Mouse (Mus musculus): ENCODE results near the gene Pard3. TPM values are rescaled to one million over a fixed set of nuclear protein-coding genes. Genes with fewer than 3 reads are reported as not detected.

Gene Pard3
- total and polyA plus RNA-seq, 3 experiments = 0.51 to 1.3 (median 0.94) TPM

GRCm38 (mm10) chr8:127257086-127257485 lies 193.4 kb downstream of the Pard3 start:
- in situ Hi-C loops (cut with MboI; ENCODE audit: low pct_ligation_motif_present, low pct_unique_long_range_greater_than_20kb, low sequenced_read_pairs) = no loop called here

DNA sequence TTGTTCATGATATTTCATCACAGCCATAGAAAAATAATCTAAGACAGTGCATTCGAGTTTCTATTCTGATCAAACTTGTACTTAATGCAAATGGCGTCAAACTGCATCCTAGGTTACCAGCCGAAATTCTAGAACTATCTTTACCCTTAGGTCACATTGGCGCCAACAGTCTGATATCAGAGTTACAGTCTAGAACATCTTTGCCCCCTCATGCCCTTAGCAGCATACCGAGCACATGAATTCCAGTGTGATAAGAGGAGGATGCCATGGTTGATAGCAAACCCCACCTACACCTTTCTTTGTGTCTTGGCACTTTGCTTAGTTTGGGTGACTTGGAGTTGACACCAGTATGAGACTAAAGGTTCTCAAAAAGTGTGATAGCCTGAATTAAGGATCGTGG lies 197.4 kb downstream of the Pard3 start:
- in situ Hi-C loops (cut with MboI; ENCODE audit: low pct_ligation_motif_present, low pct_unique_long_range_greater_than_20kb, low sequenced_read_pairs) (no loop called here), dilution Hi-C loops (cut with MboI; ENCODE audit: extremely low pct_ligation_motif_present, extremely low pct_unique_long_range_greater_than_20kb, low sequenced_read_pairs) (no loop called here)
- no peaks in the 10 kb centered on the region for H3K4me1 ChIP-seq (ENCODE audit: control insufficient read depth in 1 of 2, insufficient read depth in 2 of 2)
- no peak for TF ChIP-seq MAFK (IDR thresholded peaks at IDR 0.05; ENCODE audit: insufficient replicate concordance, low read length)
- TF ChIP-seq ZC3H11A (IDR thresholded peaks at IDR 0.05; ENCODE audit: low read depth, low read length) = no peak
- TF ChIP-seq MEF2A (IDR thresholded peaks at IDR 0.05; ENCODE audit: borderline replicate concordance, low read depth, low read length) = no peak
- no peak for TF ChIP-seq NELFE (IDR thresholded peaks at IDR 0.05; ENCODE audit: low read depth, low read length)
- no peak for TF ChIP-seq KAT2A (IDR thresholded peaks at IDR 0.05; ENCODE audit: insufficient replicate concordance, low read length)
- TF ChIP-seq ZMIZ1 (IDR thresholded peaks at IDR 0.05; ENCODE audit: low read depth, low read length) = no peak
- TF ChIP-seq JUN (IDR thresholded peaks at IDR 0.05; ENCODE audit: insufficient read depth, low read depth, low read length) = no peak
- TF ChIP-seq ZKSCAN1 (IDR thresholded peaks at IDR 0.05; ENCODE audit: borderline replicate concordance, low read depth, low read length) = no peak
- TF ChIP-seq TCF12 (IDR thresholded peaks at IDR 0.05; ENCODE audit: low read depth, low read length) = no peak
- H3K9me3 ChIP-seq (replicated peaks; ENCODE audit: low read length) = no peaks in the 10 kb centered on the region
- H3K36me3 ChIP-seq (replicated peaks in 1 of 2; ENCODE audit: control insufficient read depth in 1 of 2, insufficient read depth in 1 of 2, low read length in 1 of 2) = no peaks in the 10 kb centered on the region
- H3K4me3 ChIP-seq (replicated peaks in 1 of 3; ENCODE audit: low read depth in 2 of 3, low read length in 2 of 3, poor library complexity in 1 of 3) = no peak overlapping the region
- H3K9ac ChIP-seq (ENCODE audit: insufficient read depth, low read depth) = no peak overlapping the region
- H3K4me2 ChIP-seq (ENCODE audit: insufficient read depth, low read depth, poor library complexity, severe bottlenecking) = no peak overlapping the region
- H3K27ac ChIP-seq (ENCODE audit: insufficient read depth, low read depth) = no peak overlapping the region
- H3K79me2 ChIP-seq (replicated peaks; ENCODE audit: control insufficient read depth, extremely low read depth, insufficient read depth, poor library complexity, severe bottlenecking) = no peaks in the 10 kb centered on the region
- no peaks in the 10 kb centered on the region for H3K27me3 ChIP-seq (replicated peaks)
- DNase-seq (ENCODE audit: extremely low read depth) = no peak

More at GRCm38 (mm10) chr8:127257086-127257485, 193.4 kb downstream of the Pard3 start:
- H3K27me3 ChIP-seq (replicated peaks) = no peaks in the 10 kb centered on the region
- TF ChIP-seq ELF1 (IDR thresholded peaks at IDR 0.05; ENCODE audit: low read depth, low read length) = no peak
- TF ChIP-seq CTCF (conservative IDR thresholded peaks at IDR 0.05 in 1 of 2, IDR thresholded peaks at IDR 0.05 in 1 of 2; ENCODE audit: low read depth in 2 of 2, low read length in 2 of 2) = no peak
- TF ChIP-seq RAD21 (IDR thresholded peaks at IDR 0.05; ENCODE audit: low read depth, low read length) = no peak
- TF ChIP-seq EP300 (IDR thresholded peaks at IDR 0.05; ENCODE audit: low read length) = no peak
- no peak for TF ChIP-seq NRF1 (IDR thresholded peaks at IDR 0.05; ENCODE audit: low read depth, low read length)
- no peak for TF ChIP-seq USF2 (conservative IDR thresholded peaks at IDR 0.05; ENCODE audit: low read depth, low read length)
- TF ChIP-seq MAFK (IDR thresholded peaks at IDR 0.05; ENCODE audit: insufficient replicate concordance, low read length) = no peak
- TF ChIP-seq BHLHE40 (IDR thresholded peaks at IDR 0.05; ENCODE audit: low read depth, low read length) = no peak
- TF ChIP-seq POLR2A (IDR thresholded peaks at IDR 0.05; ENCODE audit: low read depth, low read length) = no peak
- TF ChIP-seq ZC3H11A (IDR thresholded peaks at IDR 0.05; ENCODE audit: low read depth, low read length) = no peak
- no peak for TF ChIP-seq CHD2 (IDR thresholded peaks at IDR 0.05; ENCODE audit: low read length)
- TF ChIP-seq USF1 (IDR thresholded peaks at IDR 0.05; ENCODE audit: low read depth, low read length) = no peak
- no peak for TF ChIP-seq E2F4 (IDR thresholded peaks at IDR 0.05; ENCODE audit: insufficient replicate concordance, low read depth, low read length)
- no peak for TF ChIP-seq CHD1 (IDR thresholded peaks at IDR 0.05; ENCODE audit: low read depth, low read length)
- no peak for TF ChIP-seq POLR2AphosphoS2 (IDR thresholded peaks at IDR 0.05; ENCODE audit: low read depth, low read length)
- no peak for TF ChIP-seq MAZ (IDR thresholded peaks at IDR 0.05; ENCODE audit: low read depth, low read length)
- no peak for TF ChIP-seq IRF4 (IDR thresholded peaks at IDR 0.05; ENCODE audit: low read depth, low read length)
- no peak for TF ChIP-seq JUND (conservative IDR thresholded peaks at IDR 0.05; ENCODE audit: low read depth, low read length)
- TF ChIP-seq KAT2A (IDR thresholded peaks at IDR 0.05; ENCODE audit: insufficient replicate concordance, low read length) = no peak
- no peak for TF ChIP-seq PAX5 (IDR thresholded peaks at IDR 0.05; ENCODE audit: low read length)
- H3K4me2 ChIP-seq (ENCODE audit: insufficient read depth, low read depth, poor library complexity, severe bottlenecking) = no peak overlapping the region
- no peaks in the 10 kb centered on the region for H3K79me2 ChIP-seq (replicated peaks; ENCODE audit: control insufficient read depth, extremely low read depth, insufficient read depth, poor library complexity, severe bottlenecking)
- H3K36me3 ChIP-seq (replicated peaks in 1 of 2; ENCODE audit: control insufficient read depth in 1 of 2, insufficient read depth in 1 of 2, low read length in 1 of 2) = no peaks in the 10 kb centered on the region
- H3K9ac ChIP-seq (ENCODE audit: insufficient read depth, low read depth) = no peak overlapping the region
- H3K27ac ChIP-seq (ENCODE audit: insufficient read depth, low read depth) = no peak overlapping the region
- no peaks in the 10 kb centered on the region for H3K4me1 ChIP-seq (ENCODE audit: control insufficient read depth in 1 of 2, insufficient read depth in 2 of 2)
- DNase-seq (ENCODE audit: extremely low read depth) = no peak
- dilution Hi-C loops (cut with MboI; ENCODE audit: extremely low pct_ligation_motif_present, extremely low pct_unique_long_range_greater_than_20kb, low sequenced_read_pairs) = no loop called here
- H3K4me3 ChIP-seq (replicated peaks in 1 of 3; ENCODE audit: low read depth in 2 of 3, low read length in 2 of 3, poor library complexity in 1 of 3) = no peak overlapping the region
- H3K9me3 ChIP-seq (replicated peaks; ENCODE audit: low read length) = no peaks in the 10 kb centered on the region
